Mouse (Mus musculus): Measurements from ENCODE around the gene Hnrnph3.

Hnrnph3 gene

GRCm38 (mm10) chr10:63028396-63028795, 4.4 kb upstream of the Hnrnph3 start:
- no peak for DNase-seq

GRCm38 (mm10) chr10:63027376-63028161, 3.6 kb upstream of the Hnrnph3 start:
- DNase-seq: no peak

- DNase-seq: no peak
These were observed 2.8 kb upstream of the Hnrnph3 start for GRCm38 (mm10) chr10:63026795-63027160.

- no peak for DNase-seq
These were observed 2.3 kb upstream of the Hnrnph3 start for GRCm38 (mm10) chr10:63026156-63026794.

GRCm38 (mm10) chr10:63025491-63026011, 1.5 kb upstream of the Hnrnph3 start:
- DNase-seq: no peak

- no peak for DNase-seq
These were observed 999 bp upstream of the Hnrnph3 start for GRCm38 (mm10) chr10:63025016-63025415.

GRCm38 (mm10) chr10:63024580-63024910, 528 bp upstream of the Hnrnph3 start:
- peak; percentile 62 for DNase-seq

- DNase-seq: peak; percentile 64
These were observed 782 bp downstream of the Hnrnph3 start for GRCm38 (mm10) chr10:63023121-63023748.

GRCm38 (mm10) chr10:63022541-63023120, 1.4 kb downstream of the Hnrnph3 start:
- peak; percentile 16 for DNase-seq

- DNase-seq: no peak
These were observed 2.3 kb downstream of the Hnrnph3 start for GRCm38 (mm10) chr10:63021702-63022101.

- no peak for DNase-seq
These were observed 4.7 kb downstream of the Hnrnph3 start for GRCm38 (mm10) chr10:63019304-63019703.

- DNase-seq: no peak
These were observed 9.8 kb downstream of the Hnrnph3 start for GRCm38 (mm10) chr10:63014168-63014567.

GRCm38 (mm10) chr10:63013476-63013875, 10.5 kb downstream of the Hnrnph3 start:
- no peak for DNase-seq

- no peak for DNase-seq
These were observed 12.5 kb downstream of the Hnrnph3 start for GRCm38 (mm10) chr10:63011556-63011955.

- no peak for DNase-seq
These were observed 13.7 kb downstream of the Hnrnph3 start for GRCm38 (mm10) chr10:63010268-63010667.

GRCm38 (mm10) chr10:63008193-63008592, 15.8 kb downstream of the Hnrnph3 start:
- DNase-seq: no peak

GRCm38 (mm10) chr10:63004556-63004955, 19.5 kb downstream of the Hnrnph3 start:
- no peak for DNase-seq

GRCm38 (mm10) chr10:63003252-63003651, 20.8 kb downstream of the Hnrnph3 start:
- DNase-seq: no peak

- peak; percentile 69 for DNase-seq
These were observed 23.4 kb downstream of the Hnrnph3 start for GRCm38 (mm10) chr10:63000584-63000983.

- no peak for DNase-seq
These were observed 30.0 kb downstream of the Hnrnph3 start for GRCm38 (mm10) chr10:62993991-62994390.

- DNase-seq: no peak
These were observed 33.4 kb downstream of the Hnrnph3 start for GRCm38 (mm10) chr10:62990636-62991035.

GRCm38 (mm10) chr10:62987341-62987740, 36.7 kb downstream of the Hnrnph3 start:
- DNase-seq: peak; percentile 64

- no peak for DNase-seq
These were observed 39.5 kb downstream of the Hnrnph3 start for GRCm38 (mm10) chr10:62984495-62984894.
